Mouse (Mus musculus) NIH3T3 (cell line): ENCODE data around the gene Mtnr1a.
"Not testable (repeated sequence)": the region's sequence is repeated elsewhere in the genome, so short reads cannot be mapped to it uniquely, and the experiment has no call there.

Experiments
- DNase-seq: peaks from one replicate; pipeline ENCODE4 v3.0.0-alpha.2; 2012; ENCODE audit warnings: low read depth

Mtnr1a gene

GRCm38 (mm10) chr8:45068759-45069386 is at the start of gene Mtnr1a:
TSS of gene Mtnr1a (plus strand) at chr8:45069137.
- DNase-seq = peak; percentile 90

- no peak for DNase-seq
Measured at GRCm38 (mm10) chr8:45019241-45019640, 49.7 kb upstream of the Mtnr1a start.

- peak; percentile 36 for DNase-seq
Measured at GRCm38 (mm10) chr8:45021171-45021570, 47.8 kb upstream of the Mtnr1a start.

GRCm38 (mm10) chr8:45021911-45022665 is 46.8 kb upstream of the Mtnr1a start:
- DNase-seq = no peak

DNA sequence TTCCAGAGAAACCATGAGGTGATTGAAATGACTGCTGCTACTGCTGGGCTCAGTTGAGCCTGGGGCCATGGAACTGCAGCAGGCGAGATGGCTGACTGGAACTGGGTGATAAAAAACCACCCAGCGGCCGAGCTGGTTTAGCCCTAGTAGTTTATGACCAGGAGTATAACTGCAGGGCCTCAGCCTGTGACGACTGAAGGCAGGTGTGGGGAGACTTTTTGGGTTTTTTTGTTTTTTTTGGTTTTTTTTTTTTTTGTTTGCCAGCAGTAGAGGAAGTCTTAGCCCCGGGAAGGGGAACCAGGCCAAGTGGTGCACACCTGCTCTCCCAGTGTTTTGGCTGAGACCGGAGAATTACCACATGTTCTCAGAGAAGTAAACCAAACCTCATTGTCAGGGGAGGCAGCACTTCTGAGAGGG is 40.8 kb upstream of the Mtnr1a start:
- no peak for DNase-seq

- DNase-seq = no peak
Measured at GRCm38 (mm10) chr8:45038350-45038749, 30.6 kb upstream of the Mtnr1a start.

- DNase-seq = no peak
Measured at GRCm38 (mm10) chr8:45044160-45044559, 24.8 kb upstream of the Mtnr1a start.

DNA sequence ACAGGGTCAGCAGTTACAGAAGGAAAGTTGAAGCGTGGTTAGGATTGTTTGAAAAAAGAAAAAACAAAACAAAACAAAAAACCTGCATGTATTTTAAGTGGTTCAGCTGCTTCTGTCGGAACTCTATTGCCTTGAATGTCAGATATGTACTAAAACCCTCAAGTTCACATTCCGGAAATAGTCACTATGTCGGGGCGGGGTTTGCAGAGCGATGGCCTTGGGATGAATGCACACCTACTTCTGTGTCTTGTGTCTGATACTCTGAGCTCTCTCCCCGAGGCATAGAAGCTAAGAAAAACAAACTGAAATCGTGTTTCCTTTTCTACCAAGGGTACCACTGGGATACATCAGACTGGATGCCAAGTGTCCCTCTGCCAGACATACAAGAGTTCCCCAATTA is 18.5 kb upstream of the Mtnr1a start:
- DNase-seq = no peak

DNA sequence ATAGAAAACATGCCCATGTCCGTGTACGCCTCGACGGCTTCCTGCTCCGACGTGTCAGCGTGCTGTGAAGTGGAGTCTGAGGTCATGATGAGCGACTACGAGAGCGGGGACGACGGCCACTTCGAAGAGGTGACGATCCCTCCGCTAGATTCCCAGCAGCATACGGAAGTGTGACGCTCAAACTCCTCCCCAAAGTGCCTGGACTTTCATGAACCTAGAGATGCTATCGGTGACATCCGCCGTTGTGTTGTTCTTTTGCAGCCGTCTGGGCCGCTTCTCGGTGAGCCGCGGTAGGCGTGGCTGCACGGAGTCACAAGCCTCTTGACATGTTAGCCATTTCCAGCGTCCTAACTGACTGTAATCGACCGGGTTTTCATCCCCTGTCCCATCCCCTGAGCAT is 17.7 kb upstream of the Mtnr1a start:
- no peak for DNase-seq

DNA sequence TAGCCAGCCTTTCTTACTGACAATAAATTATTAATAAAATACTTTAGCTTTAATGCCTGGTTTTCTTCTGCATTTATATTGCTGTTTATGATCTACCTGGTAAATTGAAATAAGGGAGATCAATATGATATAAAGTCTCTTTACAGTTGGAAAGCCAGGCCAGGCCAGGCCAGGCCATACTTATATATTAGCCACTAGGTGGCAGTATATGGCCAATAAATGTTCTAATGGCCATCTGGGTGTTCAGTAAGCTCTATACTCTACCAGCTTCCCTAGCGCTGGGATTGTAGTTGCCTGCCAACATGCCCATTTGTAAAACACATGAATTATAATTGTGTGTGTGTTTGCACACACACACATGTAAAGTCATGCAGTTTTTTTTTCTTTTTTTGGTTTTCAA is 16.7 kb upstream of the Mtnr1a start:
- DNase-seq = peak; percentile 58

- no peak for DNase-seq
Measured at GRCm38 (mm10) chr8:45052618-45053017, 16.3 kb upstream of the Mtnr1a start.

DNA sequence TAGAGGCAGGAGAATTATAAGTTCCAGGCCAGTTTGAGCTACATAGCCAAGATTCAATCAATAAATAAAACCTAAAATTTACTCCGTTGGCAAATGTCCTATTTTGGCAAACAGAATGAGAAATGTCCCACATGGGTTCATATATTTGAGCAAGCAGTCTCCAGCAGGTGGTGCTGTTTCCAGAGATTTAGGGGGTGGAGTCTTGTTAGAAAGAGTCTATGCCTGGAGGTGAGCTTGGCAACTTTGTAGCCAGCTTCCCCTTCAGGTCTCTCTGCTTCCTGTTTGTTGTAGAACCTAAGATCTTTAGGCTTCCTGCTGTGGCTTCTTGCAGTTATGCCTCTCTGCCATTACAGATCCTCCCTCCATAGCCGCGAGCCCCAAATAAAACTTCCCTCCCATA is 13.4 kb upstream of the Mtnr1a start:
- DNase-seq = peak; percentile 18

- no peak for DNase-seq
Measured at GRCm38 (mm10) chr8:45056810-45057209, 12.1 kb upstream of the Mtnr1a start.

- no peak for DNase-seq
Measured at GRCm38 (mm10) chr8:45060083-45060482, 8.9 kb upstream of the Mtnr1a start.

DNA sequence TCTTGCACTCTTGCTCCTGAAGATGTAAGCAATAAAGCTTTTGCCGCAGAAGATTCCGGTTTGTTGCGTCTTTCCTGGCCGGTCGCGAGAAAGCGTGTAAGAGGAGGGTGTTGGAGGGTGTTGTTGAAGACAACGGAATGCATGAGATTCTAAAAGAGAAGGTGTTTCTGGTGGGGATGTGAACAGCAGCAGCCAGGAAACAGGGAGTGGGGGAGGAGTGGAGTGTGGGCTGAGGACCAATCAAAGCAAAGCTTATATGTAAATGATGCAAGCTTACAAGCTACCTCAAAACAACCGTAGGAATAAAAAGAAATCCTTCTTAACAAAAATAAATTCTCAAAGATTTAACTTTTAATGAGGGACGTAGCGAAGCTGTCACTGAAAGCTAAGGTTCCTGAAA is 6.6 kb upstream of the Mtnr1a start:
- no peak for DNase-seq

GRCm38 (mm10) chr8:45062982-45063924 is 5.7 kb upstream of the Mtnr1a start:
- no peak for DNase-seq

DNA sequence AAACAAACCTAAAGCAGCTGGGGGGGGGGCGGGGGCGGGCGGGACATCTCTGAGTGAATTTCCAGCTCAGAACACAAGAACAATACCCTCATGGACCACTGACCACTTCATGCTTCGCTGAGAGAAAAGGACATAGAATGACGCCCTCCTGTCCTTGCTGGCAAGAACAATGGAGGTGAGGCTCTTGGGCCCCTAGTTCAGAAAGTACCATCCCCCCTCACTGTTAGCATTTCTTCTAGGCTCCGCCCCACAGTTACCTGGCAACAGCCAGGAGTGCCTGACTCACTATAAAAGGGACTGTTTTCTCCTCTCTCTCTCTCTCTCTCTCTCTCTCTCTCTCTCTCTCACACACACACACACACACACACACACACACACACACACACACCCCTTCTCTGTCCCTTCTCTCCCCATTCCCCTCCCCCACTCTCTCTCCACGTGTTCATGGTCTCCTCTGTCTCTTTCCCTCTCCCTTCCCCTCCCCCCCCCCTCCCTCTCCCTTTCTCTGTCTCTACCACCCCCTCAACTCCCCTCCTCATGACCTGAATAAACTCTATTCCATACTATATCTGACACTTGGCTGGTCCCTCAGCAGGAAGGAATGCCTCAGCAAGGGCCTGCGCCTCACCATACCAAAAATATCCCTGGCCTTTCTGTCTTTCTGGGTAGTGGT is 4.6 kb upstream of the Mtnr1a start:
- DNase-seq = no peak

GRCm38 (mm10) chr8:45065391-45065790 is 3.5 kb upstream of the Mtnr1a start:
- DNase-seq = not testable (repeated sequence)

- DNase-seq = no peak
Measured at GRCm38 (mm10) chr8:45070949-45071348, 2.0 kb downstream of the Mtnr1a start.

DNA sequence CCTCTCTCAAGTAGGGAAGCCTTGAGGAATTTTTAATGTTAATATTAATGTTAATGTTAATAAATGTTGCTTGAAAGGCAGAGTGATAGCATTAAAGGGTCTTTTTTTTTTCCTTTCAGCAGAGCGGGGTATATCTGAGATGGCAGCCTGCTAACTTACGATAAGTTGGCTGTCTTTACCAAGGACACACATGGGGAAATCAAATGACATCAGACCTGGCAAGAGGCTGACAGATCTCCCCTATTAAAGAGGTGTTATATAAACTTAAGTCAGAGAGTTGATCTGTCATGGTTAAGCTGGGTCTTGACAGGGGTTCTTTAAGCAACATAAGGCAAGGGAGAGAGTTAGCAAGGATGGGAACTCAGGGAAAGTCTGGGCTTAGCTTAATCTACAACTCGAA is 11.9 kb downstream of the Mtnr1a start:
- no peak for DNase-seq

DNA sequence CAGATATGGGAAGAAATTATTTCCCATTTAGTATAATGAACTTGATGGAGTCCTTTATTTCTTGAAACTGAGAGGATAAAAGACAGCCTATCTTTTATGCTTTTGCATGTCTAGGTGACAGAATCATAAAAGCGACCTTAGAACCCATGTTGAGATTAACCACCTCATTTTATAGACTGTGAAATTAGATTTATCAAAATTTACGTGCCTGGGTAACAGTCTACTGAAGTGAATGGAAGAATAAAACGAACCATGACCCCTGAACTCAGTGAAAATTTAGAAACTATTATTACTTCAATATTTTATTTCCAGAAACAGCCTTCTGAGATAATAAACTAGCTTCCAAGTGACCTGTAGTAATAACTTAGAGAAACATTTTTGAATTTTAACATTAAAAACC is 24.7 kb downstream of the Mtnr1a start:
- no peak for DNase-seq
